Mouse (Mus musculus) E14TG2a.4 (cell line): ENCODE measurements around the gene Olfr945.

Experiments used
- H3K27me3 ChIP-seq: 2 replicates; pipeline ENCODE4 v1.6.1; 2014; ENCODE audit warnings: low read length, control low read depth; ENCODE audit not compliant: insufficient read depth
- H3K36me3 ChIP-seq: 2 replicates; pipeline ENCODE4 v1.6.1; 2014; ENCODE audit warnings: low read length, control low read depth; ENCODE audit not compliant: insufficient read depth
- H3K4me1 ChIP-seq: replicated peaks from 2 replicates; pipeline ENCODE4 v1.6.1; 2014; ENCODE audit warnings: low read depth, low read length, control low read depth
- H3K4me3 ChIP-seq: replicated peaks from 2 replicates; pipeline ENCODE4 v1.5.1; 2014; ENCODE audit warnings: mild to moderate bottlenecking, low read length
- H3K9me3 ChIP-seq: 2 replicates; pipeline ENCODE4 v1.6.1; 2014; ENCODE audit warnings: low read length, control low read depth
- CTCF ChIP-seq: conservative IDR thresholded peaks from 2 replicates; pipeline ENCODE4 v1.5.1; 2014; ENCODE audit warnings: low read length
- NANOG ChIP-seq: IDR thresholded peaks from 2 replicates; pipeline ENCODE4 v1.6.1; 2014; ENCODE audit warnings: borderline replicate concordance, low read length, mixed read lengths
- POU5F1 ChIP-seq: IDR thresholded peaks from 2 replicates; pipeline ENCODE4 v1.6.1; 2014; ENCODE audit warnings: low read length, borderline replicate concordance

Gene Olfr945

GRCm38 (mm10) chr9:39276718-39277117, at the start of gene Olfr945:
Olfr945 (minus strand) TSS chr9:39276818.
- Histone ChIP-seq H3K36me3 (no peaks in the 10 kb centered on the region), H3K27me3 (no peaks in the 10 kb centered on the region), H3K4me1 (no peaks in the 10 kb centered on the region), H3K9me3 (no peaks in the 10 kb centered on the region), H3K4me3 (no peak within 1 kb of the TSS)
- TF ChIP-seq CTCF = no peak
- no peak for TF ChIP-seq NANOG

GRCm38 (mm10) chr9:39325945-39326344, 49.3 kb upstream of the Olfr945 start, which contains the start of gene Olfr948:
Olfr948 (minus strand) TSS chr9:39326045.
- no peaks in the 10 kb centered on the region for H3K4me1 ChIP-seq
- no peaks in the 10 kb centered on the region for H3K36me3 ChIP-seq
- TF ChIP-seq CTCF (no peak), NANOG (no peak), POU5F1 (no peak)
- H3K27me3 ChIP-seq = no peaks in the 10 kb centered on the region
- no peaks in the 10 kb centered on the region for H3K9me3 ChIP-seq
- H3K4me3 ChIP-seq = no peak within 1 kb of the TSS

- H3K4me1 ChIP-seq = no peaks in the 10 kb centered on the region
- TF ChIP-seq NANOG = no peak
- TF ChIP-seq POU5F1 = no peak
- TF ChIP-seq CTCF = no peak
- no peaks in the 10 kb centered on the region for H3K27me3 ChIP-seq
- H3K36me3 ChIP-seq = no peaks in the 10 kb centered on the region
- no peak overlapping the region for H3K4me3 ChIP-seq
- no peaks in the 10 kb centered on the region for H3K9me3 ChIP-seq
Observed at GRCm38 (mm10) chr9:39287136-39287535, 10.5 kb upstream of the Olfr945 start.

GRCm38 (mm10) chr9:39249894-39250293, 26.7 kb downstream of the Olfr945 start, which contains the start of gene Olfr1537:
Olfr1537 (minus strand) TSS chr9:39249994.
- Histone ChIP-seq H3K9me3 (no peaks in the 10 kb centered on the region), H3K4me3 (no peak within 1 kb of the TSS)

More at GRCm38 (mm10) chr9:39249894-39250293, 26.7 kb downstream of the Olfr945 start, which contains the start of gene Olfr1537:
- TF ChIP-seq NANOG (no peak), CTCF (no peak), POU5F1 (no peak)
- Histone ChIP-seq H3K36me3 (no peaks in the 10 kb centered on the region), H3K27me3 (no peaks in the 10 kb centered on the region), H3K4me1 (no peaks in the 10 kb centered on the region)
